Mouse (Mus musculus): ENCODE data around the gene Kif18b. TPM values are rescaled to one million over a fixed set of nuclear protein-coding genes. Genes with fewer than 3 reads are reported as not detected.

Kif18b gene
- polyA plus RNA-seq (2015; fragmentation: Nextera tagmentation; extraction: Ambion mirVana), result 1.9 and 3.9 TPM in 2 replicates

- Histone ChIP-seq H3K36me3 (no peaks in the 10 kb centered on the region), H3K9ac (replicated peaks) (peak within 1 kb of the TSS; percentile 46), H3K4me1 (peaks cover 11% of the 10 kb centered on the region), H3K4me3 (replicated peaks) (peak within 1 kb of the TSS; percentile 62), H3K4me2 (peak within 1 kb of the TSS; percentile 94), H3K27me3 (replicated peaks) (peaks cover 5% of the 10 kb centered on the region; the same call in 1 of the 2 replicates), H3K9me3 (replicated peaks) (no peaks in the 10 kb centered on the region), H3K27ac (replicated peaks) (peak within 1 kb of the TSS; percentile 74)
- WGBS, result under 1% methylated on average over 62 of the region's 62 CpGs
- ATAC-seq (ENCODE audit: low FRiP score), result peak; percentile 84
Observed at GRCm38 (mm10) chr11:102924557-102925350, at the start of gene Kif18b. TSS of gene Kif18b (minus strand) at chr11:102925124.

GRCm38 (mm10) chr11:102972326-102972725 lies 47.4 kb upstream of the Kif18b start:
- Histone ChIP-seq H3K27me3 (replicated peaks) (peaks cover 27% of the 10 kb centered on the region), H3K9me3 (replicated peaks) (no peaks in the 10 kb centered on the region), H3K27ac (replicated peaks) (no peak overlapping the region), H3K4me1 (peaks cover 7% of the 10 kb centered on the region; the same call in 1 of the 2 replicates), H3K9ac (replicated peaks) (no peak overlapping the region), H3K4me3 (replicated peaks) (no peak overlapping the region), H3K36me3 (no peaks in the 10 kb centered on the region), H3K4me2 (no peak overlapping the region)
- WGBS, result 33% methylated on average over 1 of the region's 1 CpGs
- ATAC-seq (ENCODE audit: low FRiP score), result no peak

GRCm38 (mm10) chr11:102971604-102972003 lies 46.7 kb upstream of the Kif18b start:
- Histone ChIP-seq H3K27me3 (replicated peaks) (peaks cover 27% of the 10 kb centered on the region), H3K36me3 (no peaks in the 10 kb centered on the region), H3K27ac (replicated peaks) (no peak overlapping the region), H3K4me2 (no peak overlapping the region), H3K4me1 (peaks cover 7% of the 10 kb centered on the region; the same call in 1 of the 2 replicates), H3K4me3 (replicated peaks) (no peak overlapping the region), H3K9me3 (replicated peaks) (no peaks in the 10 kb centered on the region), H3K9ac (replicated peaks) (no peak overlapping the region)
- ATAC-seq (ENCODE audit: low FRiP score), result no peak
- 40% methylated on average over 5 of the region's 5 CpGs for WGBS

GRCm38 (mm10) chr11:102964547-102965091 lies 39.7 kb upstream of the Kif18b start:
- H3K36me3 ChIP-seq, result no peaks in the 10 kb centered on the region
- H3K27ac ChIP-seq (replicated peaks), result no peak overlapping the region
- 71% methylated on average over 16 of the region's 16 CpGs for WGBS
- peaks cover 24% of the 10 kb centered on the region for H3K4me1 ChIP-seq
- H3K27me3 ChIP-seq (replicated peaks), result peaks cover 10% of the 10 kb centered on the region; the same call in 1 of the 2 replicates
- H3K9ac ChIP-seq (replicated peaks), result no peak overlapping the region
- no peak overlapping the region for H3K4me3 ChIP-seq (replicated peaks)
- ATAC-seq (ENCODE audit: low FRiP score), result no peak
- H3K4me2 ChIP-seq, result no peak overlapping the region
- H3K9me3 ChIP-seq (replicated peaks), result no peaks in the 10 kb centered on the region

GRCm38 (mm10) chr11:102963855-102964546 lies 39.1 kb upstream of the Kif18b start:
- peak overlapping the region; percentile 10; the same call in 1 of the 2 replicates for H3K4me3 ChIP-seq (replicated peaks)

GRCm38 (mm10) chr11:102963246-102963854 lies 38.4 kb upstream of the Kif18b start:
- Histone ChIP-seq H3K4me1 (peaks cover 24% of the 10 kb centered on the region), H3K27me3 (replicated peaks) (peaks cover 10% of the 10 kb centered on the region; the same call in 1 of the 2 replicates), H3K9me3 (replicated peaks) (no peaks in the 10 kb centered on the region), H3K9ac (replicated peaks) (0 out of 2 replicates have a peak overlapping the region, but pooled peaks have one; percentile 26), H3K36me3 (no peaks in the 10 kb centered on the region), H3K27ac (replicated peaks) (peak overlapping the region; percentile 71), H3K4me2 (peak overlapping the region; percentile 47), H3K4me3 (replicated peaks) (peak overlapping the region; percentile 10; the same call in 1 of the 2 replicates)
- 1% methylated on average over 16 of the region's 16 CpGs for WGBS
- peak; percentile 46; the same call in 1 of the 2 replicates for ATAC-seq (ENCODE audit: low FRiP score)

More at GRCm38 (mm10) chr11:102963855-102964546, 39.1 kb upstream of the Kif18b start:
- H3K9me3 ChIP-seq (replicated peaks), result no peaks in the 10 kb centered on the region
- no peaks in the 10 kb centered on the region for H3K36me3 ChIP-seq
- peaks cover 10% of the 10 kb centered on the region; the same call in 1 of the 2 replicates for H3K27me3 ChIP-seq (replicated peaks)
- peaks cover 24% of the 10 kb centered on the region for H3K4me1 ChIP-seq
- WGBS, result 16% methylated on average over 24 of the region's 24 CpGs
- peak overlapping the region; percentile 71 for H3K27ac ChIP-seq (replicated peaks)
- peak overlapping the region; percentile 47 for H3K4me2 ChIP-seq
- ATAC-seq (ENCODE audit: low FRiP score), result peak; percentile 62
- 0 out of 2 replicates have a peak overlapping the region, but pooled peaks have one; percentile 26 for H3K9ac ChIP-seq (replicated peaks)

- Histone ChIP-seq H3K9me3 (replicated peaks) (no peaks in the 10 kb centered on the region), H3K9ac (replicated peaks) (no peak overlapping the region), H3K4me3 (replicated peaks) (0 out of 2 replicates have a peak overlapping the region, but pooled peaks have one; percentile 10), H3K4me2 (peak overlapping the region; percentile 47), H3K4me1 (peaks cover 25% of the 10 kb centered on the region), H3K27me3 (replicated peaks) (peaks cover 5% of the 10 kb centered on the region; the same call in 1 of the 2 replicates), H3K36me3 (no peaks in the 10 kb centered on the region), H3K27ac (replicated peaks) (peak overlapping the region; percentile 71)
- 20% methylated on average over 7 of the region's 7 CpGs for WGBS
- no peak for ATAC-seq (ENCODE audit: low FRiP score)
Observed at GRCm38 (mm10) chr11:102962861-102963245, 37.9 kb upstream of the Kif18b start.

- Histone ChIP-seq H3K27me3 (replicated peaks) (peaks cover 9% of the 10 kb centered on the region), H3K36me3 (no peaks in the 10 kb centered on the region), H3K4me2 (no peak overlapping the region), H3K4me1 (peaks cover 35% of the 10 kb centered on the region), H3K4me3 (replicated peaks) (no peak overlapping the region), H3K9ac (replicated peaks) (no peak overlapping the region), H3K9me3 (replicated peaks) (no peaks in the 10 kb centered on the region), H3K27ac (replicated peaks) (no peak overlapping the region)
- WGBS, result 96% methylated on average over 4 of the region's 4 CpGs
- ATAC-seq (ENCODE audit: low FRiP score), result no peak
Observed at GRCm38 (mm10) chr11:102961082-102961481, 36.2 kb upstream of the Kif18b start.

- Histone ChIP-seq H3K9me3 (replicated peaks) (no peaks in the 10 kb centered on the region), H3K4me1 (peaks cover 24% of the 10 kb centered on the region), H3K4me3 (replicated peaks) (no peak overlapping the region), H3K9ac (replicated peaks) (no peak overlapping the region), H3K27me3 (replicated peaks) (peaks cover 17% of the 10 kb centered on the region), H3K36me3 (no peaks in the 10 kb centered on the region), H3K27ac (replicated peaks) (no peak overlapping the region), H3K4me2 (no peak overlapping the region)
- 77% methylated on average over 1 of the region's 1 CpGs for WGBS
- ATAC-seq (ENCODE audit: low FRiP score), result no peak
Observed at GRCm38 (mm10) chr11:102958870-102959269, 33.9 kb upstream of the Kif18b start.

- Histone ChIP-seq H3K9ac (replicated peaks) (no peak overlapping the region), H3K27me3 (replicated peaks) (peaks cover 19% of the 10 kb centered on the region), H3K4me3 (replicated peaks) (no peak overlapping the region), H3K27ac (replicated peaks) (no peak overlapping the region), H3K36me3 (no peaks in the 10 kb centered on the region), H3K9me3 (replicated peaks) (no peaks in the 10 kb centered on the region), H3K4me2 (no peak overlapping the region), H3K4me1 (peaks cover 20% of the 10 kb centered on the region)
- no peak for ATAC-seq (ENCODE audit: low FRiP score)
- 75% methylated on average over 6 of the region's 6 CpGs for WGBS
Observed at GRCm38 (mm10) chr11:102958431-102958830, 33.5 kb upstream of the Kif18b start.

- no peaks in the 10 kb centered on the region for H3K36me3 ChIP-seq
- no peak overlapping the region for H3K9ac ChIP-seq (replicated peaks)
- no peak for ATAC-seq (ENCODE audit: low FRiP score)
- no peak overlapping the region for H3K4me3 ChIP-seq (replicated peaks)
- H3K4me2 ChIP-seq, result no peak overlapping the region
- H3K4me1 ChIP-seq, result peaks cover 12% of the 10 kb centered on the region
- peaks cover 24% of the 10 kb centered on the region for H3K27me3 ChIP-seq (replicated peaks)
- no peaks in the 10 kb centered on the region for H3K9me3 ChIP-seq (replicated peaks)
- H3K27ac ChIP-seq (replicated peaks), result 0 out of 2 replicates have a peak overlapping the region, but pooled peaks have one; percentile 13
- WGBS, result 66% methylated on average over 8 of the region's 8 CpGs
Observed at GRCm38 (mm10) chr11:102957692-102958091, 32.8 kb upstream of the Kif18b start.

All from neural tube, embryonic 15.5 days (tissue).